In the genomic region with DNA sequence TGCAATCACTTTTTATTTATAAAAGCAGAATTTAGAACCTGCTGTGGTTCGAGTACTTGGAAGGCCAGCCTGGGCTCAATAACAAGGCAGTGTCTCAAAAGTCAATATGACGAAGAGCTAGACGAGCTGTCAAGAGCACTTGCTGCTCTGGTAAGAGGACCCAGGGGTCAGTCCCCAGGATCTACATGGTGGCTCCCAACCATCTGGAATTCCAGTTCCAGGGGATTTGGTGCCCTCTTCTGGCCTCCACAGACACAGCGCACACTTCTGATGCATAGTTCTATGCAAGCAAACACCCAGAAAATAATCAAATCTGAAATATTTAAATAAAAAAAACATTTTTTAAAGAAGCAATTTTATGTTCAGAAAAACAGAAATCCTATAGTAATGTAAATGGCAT, we compare ENCODE assay signal across 8 mouse cellular contexts. TPM values are rescaled to one million over a fixed set of nuclear protein-coding genes. Genes with fewer than 3 reads are reported as not detected.
DNase-seq lines count a peak whose midpoint lies in the region; ATAC-seq and TF ChIP-seq lines count a peak whose summit lies in the region.

No protein-coding gene starts in this region.

- H3K27ac ChIP-seq in liver, adult 2 months (replicated peaks; ENCODE audit: insufficient read depth, low read depth, low read length): no peak overlapping the region

- peak; percentile 5 for DNase-seq in cerebellum, adult 9-10 months
- DNase-seq in liver, adult 2 months (ENCODE audit: extremely low read depth, low read depth, low spot score): no peak
- no peak for DNase-seq in liver
- DNase-seq in c-Kit-positive CD71-negative TER-119-negative erythroid progenitor cells, embryonic 14.5 days (ENCODE audit: low read depth): peak; percentile 4
- DNase-seq in retina, embryonic 14.5 days (ENCODE audit: low spot score): peak; percentile 40
- DNase-seq in frontal cortex, postnatal 25 days (ENCODE audit: low spot score in 2 of 2): no peak

- H3K4me1 ChIP-seq in liver, adult 2 months (ENCODE audit: control insufficient read depth, insufficient read depth, low read length): no peaks in the 10 kb centered on the region

- peaks cover 13% of the 10 kb centered on the region for H3K36me3 ChIP-seq in liver, adult 2 months (ENCODE audit: control insufficient read depth, insufficient read depth, low read length)

- ATAC-seq in cerebellum, adult (ENCODE audit: insufficient number of reproducible peaks, low FRiP score, low TSS enrichment): no peak
- ATAC-seq in frontal cortex, adult (ENCODE audit: low TSS enrichment): no peak

- H3K27me3 ChIP-seq in liver, adult 2 months (ENCODE audit: control insufficient read depth, insufficient read depth, low read length): no peaks in the 10 kb centered on the region

- no peaks in the 10 kb centered on the region for H3K79me2 ChIP-seq in liver, adult 2 months (ENCODE audit: control insufficient read depth, insufficient read depth, low read length)

- no peak for TF ChIP-seq POLR2A in liver, adult 2 months (IDR thresholded peaks at IDR 0.05; ENCODE audit: extremely low read depth, insufficient read depth, low read length)

- peak; percentile 53 for TF ChIP-seq CTCF in liver, adult 2 months (IDR thresholded peaks at IDR 0.05; ENCODE audit: low read depth, low read length)

- H3K4me3 ChIP-seq in liver, adult 2 months (ENCODE audit: insufficient read depth, low read depth, low read length): no peak overlapping the region

- no peak overlapping the region for H3K9ac ChIP-seq in liver, adult 2 months (ENCODE audit: low read depth, low read length)

- WGBS in liver, adult 2 months: 99% methylated on average over 4 of the region's 4 CpGs

RNA-seq across cellular contexts. Expression of gene Thada, which starts 45.0 kb away (rescaled TPM):
- total RNA-seq in liver, adult 2 months (2014; rRNA removed): 6.1 and 7.4 TPM in 2 replicates
- 1.8 and 2.8 TPM in 2 replicates for polyA plus RNA-seq in liver, adult 2 months (2012; rRNA removed)

Comparison
In these comparisons a context has a peak if more than half of its experiments do, and no peak if none do; other contexts are left out.
1. DNase-seq: peak in cerebellum, adult 9-10 months (single experiment), c-Kit-positive CD71-negative TER-119-negative erythroid progenitor cells, embryonic 14.5 days (single experiment) and retina, embryonic 14.5 days (single experiment); none in liver, adult 2 months (single experiment), liver (single experiment) and frontal cortex, postnatal 25 days (0 of 2).